30 mouse cellular contexts compared by ENCODE assay signal in genomic region chr5:35434703-35435102, GRCm38 (mm10). TPM values are rescaled to one million over a fixed set of nuclear protein-coding genes. Genes with fewer than 3 reads are reported as not detected.
DNase-seq lines count a peak whose midpoint lies in the region; ATAC-seq lines count a peak whose summit lies in the region.
"Had no signal": no experiment of that assay in that cellular context is flagged by ENCODE, and none has a peak within 500 bp of the region (broad histone marks: within the 10 kb centered on the region; RNA-seq: fewer than 3 reads in every experiment).

No protein-coding gene starts in this region.

- ATAC-seq in embryonic facial prominence, embryonic 12.5 days (ENCODE audit: insufficient number of reproducible peaks, insufficient read depth, low FRiP score, low TSS enrichment) = 0 out of 2 replicates have a peak, but pooled peaks have one; percentile 42
- ATAC-seq in embryonic facial prominence, embryonic 15.5 days (ENCODE audit: insufficient number of reproducible peaks, low FRiP score, low TSS enrichment, low read depth) = peak; percentile 45; the same call in 1 of the 2 replicates
- ATAC-seq: forebrain, embryonic 15.5 days; hindbrain, embryonic 16.5 days; intestine, embryonic 15.5 days; Patski had no signal

- H3K4me3 ChIP-seq in embryonic facial prominence, embryonic 12.5 days = no peak overlapping the region
- no peak overlapping the region for H3K4me3 ChIP-seq in embryonic facial prominence, embryonic 10.5 days
- H3K4me3 ChIP-seq in embryonic facial prominence, embryonic 15.5 days (replicated peaks) = no peak overlapping the region
- H3K4me3 ChIP-seq: erythroblast, embryonic 14.5 days; forebrain, embryonic 12.5 days; forebrain, embryonic 15.5 days; heart, embryonic 12.5 days; heart, embryonic 15.5 days; hindbrain, embryonic 10.5 days; hindbrain, embryonic 13.5 days; intestine, embryonic 15.5 days had no signal

- H3K9me3 ChIP-seq in embryonic facial prominence, embryonic 12.5 days = peaks cover 6% of the 10 kb centered on the region
- peaks cover 14% of the 10 kb centered on the region for H3K9me3 ChIP-seq in embryonic facial prominence, embryonic 10.5 days
- no peaks in the 10 kb centered on the region for H3K9me3 ChIP-seq in embryonic facial prominence, embryonic 15.5 days (replicated peaks)
- H3K9me3 ChIP-seq: forebrain, embryonic 15.5 days; heart, embryonic 15.5 days; hindbrain, embryonic 13.5 days; intestine, embryonic 15.5 days had no signal

- H3K36me3 ChIP-seq in embryonic facial prominence, embryonic 12.5 days = no peaks in the 10 kb centered on the region
- H3K36me3 ChIP-seq in embryonic facial prominence, embryonic 10.5 days (replicated peaks) = no peaks in the 10 kb centered on the region
- H3K36me3 ChIP-seq in embryonic facial prominence, embryonic 15.5 days = no peaks in the 10 kb centered on the region
- H3K36me3 ChIP-seq: forebrain, embryonic 12.5 days; forebrain, embryonic 15.5 days; G1E; heart, embryonic 12.5 days; heart, embryonic 15.5 days; hindbrain, embryonic 10.5 days; hindbrain, embryonic 13.5 days; intestine, embryonic 15.5 days had no signal

- H3K4me1 ChIP-seq in embryonic facial prominence, embryonic 12.5 days = no peaks in the 10 kb centered on the region
- H3K4me1 ChIP-seq in embryonic facial prominence, embryonic 10.5 days = peaks cover 3% of the 10 kb centered on the region; the same call in 1 of the 2 replicates
- 0 out of 2 replicates have a peak, but pooled peaks cover 9% of the 10 kb centered on the region for H3K4me1 ChIP-seq in embryonic facial prominence, embryonic 15.5 days
- H3K4me1 ChIP-seq: forebrain, embryonic 12.5 days; forebrain, embryonic 15.5 days; heart, embryonic 12.5 days; heart, embryonic 15.5 days; hindbrain, embryonic 10.5 days; intestine, embryonic 15.5 days had no signal

- H3K4me2 ChIP-seq in embryonic facial prominence, embryonic 12.5 days (replicated peaks) = no peak overlapping the region
- no peak overlapping the region for H3K4me2 ChIP-seq in embryonic facial prominence, embryonic 15.5 days (replicated peaks)
- H3K4me2 ChIP-seq: forebrain, embryonic 12.5 days; forebrain, embryonic 15.5 days; heart, embryonic 12.5 days; heart, embryonic 15.5 days; hindbrain, embryonic 13.5 days; intestine, embryonic 15.5 days had no signal

- no peak for DNase-seq in embryonic facial prominence, embryonic 10.5 days (ENCODE audit: low spot score)
- DNase-seq in heart, postnatal 36 days = peak; percentile 2 to 3
- no peak for DNase-seq in heart, adult 11 months
- DNase-seq in retina, postnatal 1 day = peak; percentile 55
- no peak for DNase-seq in kidney, postnatal 10 days
- DNase-seq: B cell, adult 2 months; cerebellum, adult 11-12 months; cerebellum, adult 8-10 months; cerebellum, postnatal 36 days; embryo, embryonic 11 days; gastrocnemius, postnatal 10 days had no signal

- H3K27me3 ChIP-seq in embryonic facial prominence, embryonic 12.5 days = peaks cover 5% of the 10 kb centered on the region; the same call in 1 of the 2 replicates
- peaks cover 45% of the 10 kb centered on the region for H3K27me3 ChIP-seq in embryonic facial prominence, embryonic 10.5 days (replicated peaks; ENCODE audit: low read depth, poor library complexity, severe bottlenecking)
- H3K27me3 ChIP-seq in embryonic facial prominence, embryonic 15.5 days = peaks cover 9% of the 10 kb centered on the region
- H3K27me3 ChIP-seq: forebrain, embryonic 15.5 days; intestine, embryonic 15.5 days had no signal

- H3K27ac ChIP-seq in embryonic facial prominence, embryonic 12.5 days = no peak overlapping the region
- H3K27ac ChIP-seq in embryonic facial prominence, embryonic 10.5 days (replicated peaks) = no peak overlapping the region
- no peak overlapping the region for H3K27ac ChIP-seq in embryonic facial prominence, embryonic 15.5 days (replicated peaks)
- H3K27ac ChIP-seq: forebrain, embryonic 12.5 days; forebrain, embryonic 15.5 days; heart, embryonic 15.5 days; hindbrain, embryonic 10.5 days; hindbrain, embryonic 13.5 days; intestine, embryonic 15.5 days had no signal

- WGBS in embryonic facial prominence, embryonic 12.5 days = 56% methylated on average over 6 of the region's 6 CpGs
- WGBS in embryonic facial prominence, embryonic 10.5 days = 61% methylated on average over 6 of the region's 6 CpGs
- WGBS in embryonic facial prominence, embryonic 15.5 days = 44% methylated on average over 6 of the region's 6 CpGs

- intact Hi-C loops in heart, postnatal 36 days (cut with DNase I) = no loop called here

- no peak overlapping the region for H3K9ac ChIP-seq in embryonic facial prominence, embryonic 12.5 days
- H3K9ac ChIP-seq in embryonic facial prominence, embryonic 15.5 days = no peak overlapping the region
- H3K9ac ChIP-seq: forebrain, embryonic 12.5 days; forebrain, embryonic 15.5 days; heart, embryonic 12.5 days; heart, embryonic 15.5 days; hindbrain, embryonic 13.5 days; intestine, embryonic 15.5 days had no signal

RNA-seq across cellular contexts. Expression of gene Hmx1, which starts 45.8 kb away (rescaled TPM):
- 11.1 and 17.3 TPM in 2 replicates for polyA plus RNA-seq in embryonic facial prominence, embryonic 12.5 days (2016; fragmentation: Nextera tagmentation; extraction: Ambion mirVana)
- 3.4 and 5.5 TPM in 2 replicates for polyA plus RNA-seq in embryonic facial prominence, embryonic 10.5 days (2016; fragmentation: Nextera tagmentation; extraction: Ambion mirVana)
- not detected for total RNA-seq in heart, postnatal 36 days (2021)
- 1.2 and 1.7 TPM in 2 replicates for polyA plus RNA-seq in embryonic facial prominence, embryonic 15.5 days (2015; fragmentation: Nextera tagmentation; extraction: Ambion mirVana)
- total RNA-seq: adrenal gland, adult 18-20 months; CH12.LX; G1E; gastrocnemius, postnatal 10 days; gastrocnemius, postnatal 4 days; heart, adult 18-20 months; heart, postnatal 14 days had no signal
- polyA plus RNA-seq: cortical plate, adult 2 months; erythroblast, embryonic 14.5 days; forebrain, embryonic 15.5 days; G1E; heart, embryonic 12.5 days; heart, embryonic 15.5 days; Patski had no signal

Comparison
In these comparisons a context has a peak if more than half of its experiments do, and no peak if none do; other contexts are left out.
1. DNase-seq: peak in heart, postnatal 36 days (2 of 2) and retina, postnatal 1 day (single experiment); none in embryonic facial prominence, embryonic 10.5 days (single experiment), heart, adult 11 months (single experiment) and kidney, postnatal 10 days (single experiment).